Mouse (Mus musculus) lung, postnatal 0 days (tissue): ENCODE results near the gene 1700017B05Rik.

Experiments
- CTCF ChIP-seq: IDR thresholded peaks from 2 replicates; pipeline ENCODE4 v1.5.1; 2016; ENCODE audit warnings: antibody characterized with exemption, mild to moderate bottlenecking
- EP300 ChIP-seq: IDR thresholded peaks from 2 replicates; pipeline ENCODE4 v1.6.1; 2016; ENCODE audit warnings: antibody characterized with exemption, mild to moderate bottlenecking, control low read depth

DNA sequence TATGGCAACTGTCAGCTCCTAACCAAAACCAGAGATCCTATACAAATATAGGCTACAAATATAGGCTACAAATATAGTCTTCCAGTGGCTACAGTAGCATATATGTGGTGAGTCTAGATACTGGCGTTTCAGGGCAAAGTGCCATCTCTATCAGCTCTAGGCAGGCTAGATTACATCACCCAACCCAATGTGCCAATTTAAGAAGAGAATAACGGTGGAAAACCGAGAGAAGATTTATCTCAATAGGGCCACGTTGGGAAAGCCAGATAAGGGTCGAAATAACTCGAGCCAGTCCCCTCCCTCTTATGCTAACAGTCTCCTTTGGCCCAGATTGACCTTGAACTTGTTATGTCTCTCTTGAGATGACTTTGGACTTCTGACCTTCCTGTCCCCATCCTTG, 29.3 kb downstream of the 1700017B05Rik start:
- TF ChIP-seq CTCF: no peak
- TF ChIP-seq EP300: no peak
